23 mouse cellular contexts compared by ENCODE assay signal in the genomic region with DNA sequence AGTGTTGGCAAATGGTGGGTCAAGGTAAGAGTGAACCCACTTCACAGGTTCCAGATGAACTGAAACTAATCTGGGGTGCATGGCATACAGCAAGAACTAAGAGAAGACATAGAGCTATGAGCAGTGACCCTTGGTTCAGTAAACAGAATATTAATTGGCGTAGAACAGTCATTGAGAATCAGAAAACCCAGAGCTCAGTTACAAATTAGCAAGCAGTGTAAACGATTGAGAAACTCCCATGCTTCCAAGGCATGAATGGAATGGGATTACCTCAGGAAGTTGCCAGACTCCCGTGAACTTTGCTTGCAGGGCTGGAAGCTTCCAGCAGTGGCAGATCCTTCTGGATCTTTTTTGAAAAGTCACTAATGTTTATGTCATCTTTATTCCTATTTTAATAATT.
A peak's percentile ranks its signal among the peaks of the same experiment; 100 is the strongest.
DNase-seq lines count a peak whose midpoint lies in the region; ATAC-seq and TF ChIP-seq lines count a peak whose summit lies in the region.
"Had no signal": no experiment of that assay in that cellular context is flagged by ENCODE, and none has a peak within 500 bp of the region (broad histone marks: within the 10 kb centered on the region; RNA-seq: fewer than 3 reads in every experiment).

No protein-coding gene starts in this region.

- CTCF ChIA-PET in Patski (lab: Charles Lee), result interaction anchor here (0.9 to 1.2 kb wide), 2 partner anchors 28 to 37 kb away, joined by 3 to 4 read pairs; no protein-coding TSS in a partner anchor

- H3K27ac ChIP-seq in kidney, embryonic 14.5 days (ENCODE audit: low read depth, low read length), result no peak overlapping the region
- H3K27ac ChIP-seq: embryonic facial prominence, embryonic 13.5 days; forebrain, embryonic 15.5 days; hindbrain, embryonic 12.5 days; left cerebral cortex, adult 2 months; liver, embryonic 14.5 days; midbrain, embryonic 15.5 days had no signal

- no peaks in the 10 kb centered on the region for H3K4me1 ChIP-seq in kidney, embryonic 14.5 days (ENCODE audit: control insufficient read depth, insufficient read depth, low read length)
- H3K4me1 ChIP-seq: embryonic facial prominence, embryonic 13.5 days; forebrain, embryonic 15.5 days; hindbrain, embryonic 12.5 days; midbrain, embryonic 15.5 days had no signal

- DNase-seq in kidney, adult 11 months, result peak; percentile 55
- DNase-seq in Patski (ENCODE audit: low read depth, low spot score), result peak; percentile 22
- DNase-seq in kidney, adult 8-10 months, result peak; percentile 59 to 70
- peak; percentile 46 to 76 for DNase-seq in kidney, postnatal 36 days
- no peak for DNase-seq in layer of hippocampus, adult 18-20 months (ENCODE audit: low spot score in 2 of 2)
- no peak for DNase-seq in thymus, postnatal 10 days (ENCODE audit: low spot score in 2 of 2)
- DNase-seq: adrenal gland, adult 8-10 months; B cell, adult 2 months; cerebellum, postnatal 10 days; gastrocnemius, postnatal 25 days; heart, postnatal 10 days; left cerebral cortex, postnatal 4 days; lung, postnatal 10 days; right cerebral cortex, postnatal 25 days had no signal

- no peaks in the 10 kb centered on the region for H3K36me3 ChIP-seq in kidney, embryonic 14.5 days (ENCODE audit: control insufficient read depth, insufficient read depth, low read length)
- H3K36me3 ChIP-seq: embryonic facial prominence, embryonic 13.5 days; forebrain, embryonic 15.5 days; hindbrain, embryonic 12.5 days; midbrain, embryonic 15.5 days had no signal

- H3K9ac ChIP-seq in kidney, embryonic 14.5 days (ENCODE audit: low read depth, low read length), result no peak overlapping the region
- H3K9ac ChIP-seq: embryonic facial prominence, embryonic 13.5 days; forebrain, embryonic 15.5 days; hindbrain, embryonic 12.5 days; liver, embryonic 14.5 days; midbrain, embryonic 15.5 days had no signal

- H3K9me3 ChIP-seq in kidney, embryonic 14.5 days (ENCODE audit: control insufficient read depth, low read length), result no peaks in the 10 kb centered on the region
- H3K9me3 ChIP-seq: embryonic facial prominence, embryonic 13.5 days; forebrain, embryonic 15.5 days; hindbrain, embryonic 12.5 days; midbrain, embryonic 15.5 days had no signal

- POLR2A ChIA-PET in Patski (lab: Charles Lee), result no interaction called here

- no peak for ATAC-seq in kidney, embryonic 14.5 days (ENCODE audit: low FRiP score, low TSS enrichment)
- ATAC-seq in Patski, result peak; percentile 87
- ATAC-seq: forebrain, embryonic 15.5 days; midbrain, embryonic 15.5 days had no signal

- H3K27me3 ChIP-seq in kidney, embryonic 14.5 days (ENCODE audit: control insufficient read depth, insufficient read depth, low read length), result no peaks in the 10 kb centered on the region
- H3K27me3 ChIP-seq in Patski, result no peaks in the 10 kb centered on the region
- H3K27me3 ChIP-seq: embryonic facial prominence, embryonic 13.5 days; forebrain, embryonic 15.5 days; hindbrain, embryonic 12.5 days; midbrain, embryonic 15.5 days had no signal

- in situ Hi-C loops in Patski (cut with MboI; ENCODE audit: low pct_unique_long_range_greater_than_20kb), result no loop called here

- H3K4me3 ChIP-seq in kidney, embryonic 14.5 days (ENCODE audit: low read length), result no peak overlapping the region
- H3K4me3 ChIP-seq: embryonic facial prominence, embryonic 13.5 days; forebrain, embryonic 15.5 days; hindbrain, embryonic 12.5 days; left cerebral cortex, adult 2 months; midbrain, embryonic 15.5 days; myocyte had no signal

- WGBS in kidney, embryonic 14.5 days, result 35% methylated on average over 3 of the region's 3 CpGs

- no peak overlapping the region for H3K4me2 ChIP-seq in kidney, embryonic 14.5 days (replicated peaks; ENCODE audit: low read depth, low read length)
- H3K4me2 ChIP-seq: embryonic facial prominence, embryonic 13.5 days; forebrain, embryonic 15.5 days; heart, embryonic 11.5 days; hindbrain, embryonic 12.5 days; midbrain, embryonic 15.5 days had no signal

- no peak for TF ChIP-seq CTCF in Patski (IDR thresholded peaks at IDR 0.05)

Comparison
In these comparisons a context has a peak if more than half of its experiments do, and no peak if none do; other contexts are left out.
1. DNase-seq: peak in kidney, adult 11 months (single experiment), Patski (single experiment), kidney, adult 8-10 months (2 of 2) and kidney, postnatal 36 days (2 of 2); none in layer of hippocampus, adult 18-20 months (0 of 2) and thymus, postnatal 10 days (0 of 2).